Mouse (Mus musculus): ENCODE measurements around the gene Znhit6.

GRCm38 (mm10) chr3:145641878-145642277 lies 65.9 kb downstream of the Znhit6 start:
- TF ChIP-seq POLR2A (IDR thresholded peaks at IDR 0.05; ENCODE audit: insufficient read length, low read depth) (no peak), POLR2AphosphoS2 (IDR thresholded peaks at IDR 0.05; ENCODE audit: insufficient read length, low read depth) (no peak), TCF12 (IDR thresholded peaks at IDR 0.05; ENCODE audit: insufficient read depth, poor library complexity, severe bottlenecking) (no peak), E2F4 (IDR thresholded peaks at IDR 0.05; ENCODE audit: insufficient read depth) (no peak)
